Mouse (Mus musculus): ENCODE data around the gene Snrpc. TPM values are rescaled to one million over a fixed set of nuclear protein-coding genes. Genes with fewer than 3 reads are reported as not detected.

Snrpc gene
- total RNA-seq, 2 experiments from 2014 or later: 82.0 to 85.1 TPM

- DNase-seq: peak; percentile 65 to 75
- intact Hi-C loops (cut with DNase I): no loop called here
Measured at GRCm38 (mm10) chr17:27856798-27857648, 19.1 kb downstream of the Snrpc start.

GRCm38 (mm10) chr17:27857649-27858475, 19.9 kb downstream of the Snrpc start:
- intact Hi-C loops (cut with DNase I): no loop called here
- DNase-seq: peak in 1 of 2 experiments; percentile 14

GRCm38 (mm10) chr17:27859131-27859530, 21.2 kb downstream of the Snrpc start:
- intact Hi-C loops (cut with DNase I): no loop called here
- DNase-seq: no peak

GRCm38 (mm10) chr17:27865461-27865860, 27.5 kb downstream of the Snrpc start:
- intact Hi-C loops (cut with DNase I): no loop called here
- no peak for DNase-seq

GRCm38 (mm10) chr17:27866737-27867136, 28.8 kb downstream of the Snrpc start:
- intact Hi-C loops (cut with DNase I): no loop called here

GRCm38 (mm10) chr17:27871851-27872250, 33.9 kb downstream of the Snrpc start:
- DNase-seq: no peak
- intact Hi-C loops (cut with DNase I): no loop called here

More at GRCm38 (mm10) chr17:27866737-27867136, 28.8 kb downstream of the Snrpc start:
- DNase-seq: no peak

GRCm38 (mm10) chr17:27873583-27873982, 35.6 kb downstream of the Snrpc start:
- intact Hi-C loops (cut with DNase I): no loop called here
- DNase-seq: no peak

GRCm38 (mm10) chr17:27874510-27874909, 36.6 kb downstream of the Snrpc start:
- intact Hi-C loops (cut with DNase I): no loop called here
- no peak for DNase-seq

- DNase-seq: peak; percentile 55 to 64
- intact Hi-C loops (cut with DNase I): no loop called here
Measured at GRCm38 (mm10) chr17:27881518-27881917, 43.6 kb downstream of the Snrpc start.

- intact Hi-C loops (cut with DNase I): no loop called here
- no peak for DNase-seq
Measured at GRCm38 (mm10) chr17:27883129-27883528, 45.2 kb downstream of the Snrpc start.

- intact Hi-C loops (cut with DNase I): no loop called here
- DNase-seq: no peak
Measured at GRCm38 (mm10) chr17:27883994-27884393, 46.0 kb downstream of the Snrpc start.

GRCm38 (mm10) chr17:27886499-27887210, 48.7 kb downstream of the Snrpc start:
- peak; percentile 67 for DNase-seq
- intact Hi-C loops (cut with DNase I): no loop called here

Other genes starting within 250 kb of the Snrpc start
- gene Nudt3, start 214.7 kb upstream of the Snrpc start, total RNA-seq (2021): 100 to 1,000 TPM; 380 to 410 TPM
- 1 to 10 TPM in 1 of 2 experiments, not detected in 1; 1.0 TPM for gene RPS10-NUDT3, start 202.9 kb upstream of the Snrpc start, total RNA-seq (2021)
- gene Rps10, start 201.5 kb upstream of the Snrpc start, total RNA-seq (2021): 100 to 1,000 TPM; 713 to 733 TPM
- under 1 TPM; 0.05 to 0.20 TPM for gene Pacsin1, start 182.6 kb upstream of the Snrpc start, total RNA-seq (2021)
- under 1 TPM in 1 of 2 experiments, not detected in 1; 0.29 TPM for gene Spdef, start 109.2 kb upstream of the Snrpc start, total RNA-seq (2021)
- gene D17Wsu92e, start 17.5 kb upstream of the Snrpc start, total RNA-seq (2021): 100 to 1,000 TPM; 109 to 112 TPM
- 10 to 100 TPM; 16.5 to 22.1 TPM for gene Uhrf1bp1, start 18.3 kb downstream of the Snrpc start, total RNA-seq (2021)
- gene Anks1, start 71.2 kb downstream of the Snrpc start, total RNA-seq (2021): 10 to 100 TPM; 64.7 to 68.0 TPM
- gene Taf11, start 71.7 kb downstream of the Snrpc start, total RNA-seq (2021): 10 to 100 TPM; 24.0 to 24.3 TPM
- gene Tcp11, start 242.5 kb downstream of the Snrpc start, total RNA-seq (2021): under 1 TPM; 0.12 to 0.25 TPM